In the genomic region with DNA sequence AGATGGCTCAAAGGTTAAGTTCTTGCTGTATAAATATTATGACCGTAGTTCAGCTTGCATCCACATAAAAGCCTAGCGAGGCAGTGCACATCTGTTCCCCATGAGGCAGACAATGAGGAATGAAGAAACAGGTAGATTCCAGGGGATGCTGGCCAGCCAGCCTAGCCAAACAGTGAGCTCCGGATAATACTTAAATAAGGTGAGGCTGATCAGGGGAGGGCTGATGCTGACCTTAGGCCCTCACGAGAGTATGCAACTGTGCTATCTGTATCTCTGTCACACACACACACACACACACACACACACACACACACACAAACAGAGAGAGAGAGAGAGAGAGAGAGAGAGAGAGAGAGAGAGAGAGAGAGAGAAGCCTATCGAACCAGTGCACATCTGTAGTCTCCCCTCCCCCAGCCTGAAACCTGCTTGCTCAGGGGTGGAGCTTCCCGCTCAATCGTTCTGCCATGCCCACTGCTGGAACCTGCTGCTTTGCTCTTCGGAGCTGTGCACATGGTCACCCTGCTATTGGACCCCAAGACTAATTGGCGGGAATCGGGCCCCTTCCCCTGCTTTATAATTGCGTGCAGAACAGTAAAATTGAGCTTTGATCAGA, we compare ENCODE assay signal across 1 mouse cellular context. TPM values are rescaled to one million over a fixed set of nuclear protein-coding genes. Genes with fewer than 3 reads are reported as not detected.
"Had no signal": no experiment of that assay in that cellular context is flagged by ENCODE, and none has a peak within 500 bp of the region (broad histone marks: within the 10 kb centered on the region; RNA-seq: fewer than 3 reads in every experiment).

No protein-coding gene starts in this region.

RNA-seq across cellular contexts. Expression of a gene that starts 8.1 kb away (rescaled TPM):
- polyA plus RNA-seq: inflammation-experienced regulatory T-cells, adult 6 months had no signal
